Mouse (Mus musculus): ENCODE measurements at regions not wholly inside any gene's neighbourhood (a gene's known extent, or its start where the extent isn't known, plus 50 kb on each side); places are given as distances from the start of the nearest gene placed in this dataset.

- TF ChIP-seq EP300 (IDR thresholded peaks at IDR 0.05; ENCODE audit: low read depth), result no peak
- no peak for TF ChIP-seq CTCF (IDR thresholded peaks at IDR 0.05; ENCODE audit: low read depth)
Measured at GRCm38 (mm10) chr4:152834421-152835110, 356.9 kb upstream of the Kcnab2 start.

All from heart, postnatal 0 days (tissue).